Mouse (Mus musculus): ENCODE results near the gene Fam229a.

Fam229a gene

GRCm38 (mm10) chr4:129495672-129496562 is 4.9 kb downstream of the Fam229a start:
- DNase-seq (ENCODE audit: low spot score): peak; percentile 68

DNA sequence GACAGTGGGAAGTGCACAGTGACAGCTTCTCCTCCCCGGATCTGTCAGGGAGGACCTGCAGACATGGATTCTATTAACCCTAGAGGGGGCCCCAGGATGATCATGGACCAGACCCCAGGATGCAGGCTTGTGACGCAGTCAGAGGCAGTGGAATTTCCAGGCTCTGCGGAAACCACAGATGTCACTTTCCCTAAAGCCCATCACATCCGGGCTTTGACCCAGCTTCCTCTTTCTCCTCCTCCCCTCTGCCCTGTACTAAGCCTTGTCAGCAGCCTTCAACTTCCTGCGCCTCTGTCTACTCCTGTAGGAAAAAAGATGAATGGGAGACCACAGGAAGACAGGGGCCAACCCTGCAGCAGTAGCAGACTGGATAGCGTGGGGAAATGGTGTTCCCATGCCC is 5.6 kb downstream of the Fam229a start:
- peak; percentile 25 for DNase-seq (ENCODE audit: low spot score)

- no peak for DNase-seq (ENCODE audit: low spot score)
Measured at GRCm38 (mm10) chr4:129498941-129499340, 8.0 kb downstream of the Fam229a start.

DNA sequence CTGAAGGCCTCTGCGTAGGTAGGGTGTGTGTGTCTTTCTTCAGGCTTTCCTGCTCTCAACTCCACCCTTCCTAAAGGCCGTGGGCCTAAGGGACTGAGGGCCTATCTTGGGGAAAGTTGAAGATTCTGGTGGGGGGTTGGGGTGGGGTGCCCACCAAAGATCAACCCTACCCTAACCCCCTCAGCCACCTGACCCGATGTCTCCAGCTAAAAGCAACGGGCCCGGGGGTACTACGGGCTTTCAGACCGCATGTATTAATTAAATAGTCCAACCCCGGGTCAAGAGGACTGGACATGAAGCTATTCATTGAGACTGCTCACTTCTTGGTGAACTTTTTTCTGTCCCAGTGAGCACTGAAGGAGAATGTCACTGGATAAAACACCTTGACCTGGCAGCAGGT is 9.0 kb downstream of the Fam229a start:
- no peak for DNase-seq (ENCODE audit: low spot score)

DNA sequence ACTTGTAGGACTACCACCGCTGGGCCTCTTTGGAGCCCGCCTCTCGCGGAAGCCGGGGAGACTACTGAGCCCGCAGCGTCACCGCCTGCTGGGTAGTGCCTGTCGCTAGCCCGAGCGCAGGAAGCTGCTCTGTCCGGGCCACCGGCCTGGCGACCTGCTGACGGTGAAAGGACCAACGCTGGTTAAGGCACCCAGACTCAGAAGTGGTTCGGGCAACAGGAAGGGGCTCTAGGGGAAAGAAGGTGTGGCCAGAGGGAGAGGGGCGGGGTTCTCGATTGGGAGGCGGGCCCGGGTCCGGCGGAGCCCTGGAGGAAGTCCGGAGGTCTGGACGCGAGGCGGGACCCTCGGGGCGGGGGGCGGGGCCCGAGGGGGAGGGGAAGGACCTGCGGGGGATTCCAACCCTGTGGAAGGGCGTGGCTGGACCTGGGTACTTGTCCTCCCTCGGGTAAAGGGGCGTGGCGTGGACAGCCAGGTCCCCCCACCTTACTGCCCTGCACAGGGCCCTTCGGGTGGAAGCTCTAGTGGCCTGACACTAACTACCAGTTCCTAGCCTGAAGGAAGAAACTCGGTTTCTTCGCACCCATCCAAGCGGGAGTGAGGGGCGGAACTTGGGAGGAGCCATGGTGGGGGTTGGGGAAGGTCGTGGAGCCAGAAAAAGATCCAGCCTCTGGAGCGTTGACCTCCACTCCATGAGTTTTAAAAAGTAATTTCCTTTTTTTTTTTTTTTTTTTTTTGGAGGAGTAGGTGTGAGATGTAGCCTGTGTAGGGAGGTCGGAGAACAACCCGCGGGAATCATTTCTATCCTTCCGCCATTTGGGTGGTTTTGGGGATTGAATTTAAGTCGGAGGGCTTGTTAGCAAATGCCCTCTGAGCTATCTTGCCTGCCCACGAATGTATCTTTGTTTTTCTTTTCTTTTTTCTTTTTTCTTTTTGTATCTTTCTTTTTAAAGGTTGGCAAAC is 9.9 kb downstream of the Fam229a start:
- DNase-seq (ENCODE audit: low spot score): peak; percentile 89

DNA sequence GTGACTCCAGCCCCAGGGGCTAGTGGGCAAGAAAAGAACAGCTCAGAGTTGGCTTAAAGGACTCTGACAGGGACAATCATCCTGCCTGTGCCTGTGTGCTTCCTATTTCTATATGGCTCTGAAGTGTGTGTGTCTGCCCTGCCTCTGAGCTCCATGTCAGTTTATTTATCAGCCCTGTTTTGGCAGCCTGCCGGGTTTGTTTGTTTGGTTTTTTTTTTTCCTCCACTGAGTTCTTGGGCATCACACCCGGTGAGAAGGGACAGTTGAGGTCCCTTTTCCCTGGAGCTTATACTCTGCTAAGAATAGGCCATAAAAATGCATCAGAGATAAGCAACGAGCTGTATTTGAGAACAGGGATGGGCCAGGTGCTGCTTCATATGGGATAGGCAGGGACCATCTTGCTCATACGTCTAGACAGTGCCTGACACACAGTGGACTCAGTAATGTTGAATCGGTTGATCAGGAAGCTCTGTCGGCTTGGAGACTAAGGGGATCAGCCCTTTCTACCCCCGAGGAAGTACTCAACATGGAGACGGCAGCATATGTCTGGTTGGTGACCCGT is 11.4 kb downstream of the Fam229a start:
- DNase-seq (ENCODE audit: low spot score): no peak

GRCm38 (mm10) chr4:129502901-129503444 is 12.0 kb downstream of the Fam229a start:
- DNase-seq (ENCODE audit: low spot score): no peak

GRCm38 (mm10) chr4:129505511-129505910 is 14.5 kb downstream of the Fam229a start:
- DNase-seq (ENCODE audit: low spot score): no peak

DNA sequence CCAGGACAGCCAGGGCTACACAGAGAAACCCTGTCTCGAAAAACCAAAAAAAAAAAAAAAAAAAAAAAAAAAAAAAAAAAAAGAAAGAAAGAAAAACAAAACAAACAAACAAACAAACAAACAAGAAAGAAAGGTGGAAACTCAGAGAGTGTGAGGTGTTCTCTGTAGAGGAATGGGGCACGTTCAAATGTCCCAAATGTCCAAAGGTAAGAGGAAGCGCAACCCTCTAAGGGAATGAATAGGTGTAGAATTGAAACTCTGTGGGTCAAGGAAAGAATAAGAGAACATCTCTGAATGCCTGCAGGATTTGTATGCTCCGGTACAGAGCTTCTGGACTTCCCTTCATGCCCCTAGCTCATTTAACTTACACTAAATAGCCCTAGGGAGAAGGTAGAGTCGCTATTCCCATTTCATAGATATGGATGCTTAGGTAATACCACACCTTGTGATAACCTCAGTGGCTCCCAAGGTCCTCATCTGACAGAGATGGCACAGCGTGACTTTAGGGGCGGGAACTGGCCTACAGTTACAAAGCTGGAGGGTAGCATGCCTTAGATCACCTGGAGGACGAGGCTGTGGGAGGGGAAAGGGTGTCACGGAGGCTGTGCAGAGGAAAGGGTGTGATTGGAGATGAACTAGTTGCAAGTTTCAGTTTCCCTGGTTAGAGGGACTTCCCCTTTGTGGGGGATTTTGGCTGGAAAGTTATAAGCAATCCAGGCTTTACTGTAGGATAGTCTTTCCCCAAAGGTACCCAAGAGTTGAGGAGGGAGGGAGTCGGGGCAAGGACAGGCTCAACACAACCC is 16.6 kb downstream of the Fam229a start:
- no peak for DNase-seq (ENCODE audit: low spot score)

DNA sequence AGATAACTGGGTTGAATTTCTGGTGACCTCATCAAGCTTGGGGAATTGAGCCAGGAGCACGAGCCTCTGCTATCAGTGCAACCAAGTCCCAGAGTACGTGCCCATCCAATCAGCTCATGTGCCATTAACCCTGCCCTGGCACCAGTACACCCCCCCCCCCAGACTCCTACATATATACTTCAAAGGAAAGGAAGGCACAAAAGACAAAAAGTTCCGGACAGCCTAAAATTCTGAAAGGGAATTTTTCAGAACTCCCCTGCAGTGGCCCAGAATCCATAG is 17.2 kb downstream of the Fam229a start:
- no peak for DNase-seq (ENCODE audit: low spot score)

DNA sequence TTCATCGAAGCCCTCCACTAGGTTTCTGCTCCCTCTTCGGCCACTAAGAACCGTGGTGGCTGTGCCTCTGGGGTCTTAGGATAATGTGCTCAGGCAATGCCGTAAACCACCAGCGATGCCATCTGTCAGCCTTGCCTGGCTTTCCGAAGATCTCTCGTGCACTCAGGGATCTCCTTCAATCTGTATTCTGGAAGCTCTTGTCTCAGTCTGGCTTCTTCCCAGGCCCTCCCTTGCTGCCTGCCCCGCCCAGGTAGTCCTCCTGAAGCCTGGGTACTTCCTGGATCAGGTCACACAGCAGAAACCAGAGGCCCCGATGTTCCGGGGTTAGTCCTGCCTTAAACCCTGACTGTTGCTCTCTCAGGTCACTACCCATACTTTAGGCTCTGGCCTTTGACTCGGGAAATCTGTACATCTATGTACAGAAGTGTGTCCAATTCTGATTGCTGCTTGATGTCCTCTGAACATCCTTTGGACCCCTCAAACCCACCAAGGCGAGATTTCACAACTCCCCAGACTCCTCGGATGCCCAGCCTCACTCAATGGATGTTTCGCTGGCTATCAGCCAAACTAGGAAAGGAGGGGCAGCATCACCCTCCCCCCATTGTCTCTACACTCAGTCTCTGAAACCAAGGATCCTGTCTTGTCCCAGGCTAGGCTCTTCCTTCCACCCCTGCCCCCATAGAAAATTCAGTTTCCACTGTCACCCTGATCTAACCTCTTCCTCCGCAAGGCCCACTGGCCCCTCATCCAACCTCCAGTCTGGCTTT is 18.0 kb downstream of the Fam229a start:
- no peak for DNase-seq (ENCODE audit: low spot score)

DNA sequence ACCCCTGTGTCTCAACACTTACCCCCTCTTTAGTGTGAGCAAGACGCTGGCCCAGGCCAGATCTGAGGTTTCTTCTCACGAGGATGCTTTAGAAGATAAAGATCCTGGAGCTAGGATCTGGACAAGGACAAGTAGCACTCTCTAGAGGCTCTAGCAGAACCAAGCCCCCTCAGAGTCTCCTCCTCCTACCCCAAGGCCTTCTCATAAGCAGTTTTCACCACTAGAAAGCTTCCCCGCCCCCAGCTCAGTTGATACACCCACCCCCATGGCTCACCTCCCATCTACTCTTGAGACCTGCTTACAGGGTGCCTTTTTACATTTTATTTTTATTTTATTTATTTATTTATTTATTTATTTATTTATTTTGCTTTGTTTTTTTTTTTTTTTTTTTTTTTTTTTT is 18.7 kb downstream of the Fam229a start:
- no peak for DNase-seq (ENCODE audit: low spot score)

- DNase-seq (ENCODE audit: low spot score): peak; percentile 57
Measured at GRCm38 (mm10) chr4:129510723-129511412, 19.9 kb downstream of the Fam229a start.

DNA sequence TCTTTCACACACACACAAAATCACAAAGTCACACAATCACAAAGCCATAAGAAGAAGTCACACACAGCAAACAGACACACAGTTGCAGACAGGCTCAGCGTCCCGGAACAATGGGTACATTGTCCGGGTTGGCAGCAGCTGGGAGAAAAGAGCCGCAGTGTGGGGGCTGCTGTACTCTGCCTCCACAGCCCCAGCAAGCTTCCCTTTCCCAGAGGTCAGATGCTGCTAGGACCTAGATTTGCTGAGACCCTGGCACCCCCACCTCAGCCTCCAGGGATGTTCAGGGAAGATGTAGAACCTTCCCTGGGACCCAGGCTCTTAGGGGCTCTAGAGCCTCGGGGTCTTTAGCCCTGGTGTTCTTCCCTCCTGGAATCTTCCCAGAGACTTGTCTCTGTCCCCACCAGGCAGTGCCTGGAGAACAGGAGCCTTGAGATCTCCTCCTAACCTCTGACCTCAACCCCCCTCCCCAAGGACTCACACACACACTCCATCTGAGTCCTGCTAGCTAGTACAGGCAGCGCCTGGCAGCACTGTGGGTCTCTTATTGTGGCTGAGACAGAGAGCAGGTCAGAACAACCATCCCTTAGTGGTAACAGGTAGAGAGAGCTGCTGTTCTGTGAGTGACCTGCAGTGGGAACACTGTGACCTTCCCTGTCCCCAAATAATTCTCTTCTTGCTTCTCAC is 20.6 kb downstream of the Fam229a start:
- DNase-seq (ENCODE audit: low spot score): no peak

DNA sequence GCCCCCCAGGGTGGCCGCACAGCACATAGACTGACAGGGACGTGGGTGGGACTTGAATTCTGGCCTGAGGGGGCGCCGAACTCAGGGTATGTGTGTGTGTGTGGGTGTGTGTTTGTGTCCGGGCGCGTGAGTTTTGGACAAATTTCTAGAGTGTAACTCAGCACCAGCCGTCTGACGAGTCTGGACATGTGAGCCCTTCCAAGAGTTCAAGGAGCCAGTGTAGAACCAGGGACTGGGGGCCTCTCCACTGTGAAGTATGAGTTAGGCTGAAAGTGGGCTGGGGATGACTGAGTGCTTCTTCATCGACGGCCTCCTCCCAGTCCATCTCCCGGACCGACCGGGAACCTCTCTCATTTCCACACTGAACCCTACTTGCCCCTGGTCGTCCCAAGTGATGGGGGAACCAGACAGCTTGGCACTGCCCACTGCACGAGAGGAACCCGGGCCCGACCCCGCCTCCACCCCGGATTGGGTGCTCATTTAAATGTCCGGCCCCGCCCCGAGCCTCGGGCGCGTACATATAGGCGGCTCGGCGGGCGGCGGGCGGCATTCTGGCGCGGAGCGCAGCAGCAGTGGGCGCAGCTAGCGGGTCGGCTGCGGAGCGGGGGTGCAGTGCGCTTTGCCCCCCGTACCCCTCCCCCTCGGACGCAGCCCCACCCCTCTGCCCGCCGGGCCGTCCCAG is 22.2 kb downstream of the Fam229a start, which contains the start of gene Marcksl1:
TSS of gene Marcksl1 (plus strand) at position 496 of the 682 bp plus-strand sequence.
- peak; percentile 87 for DNase-seq (ENCODE audit: low spot score)

DNA sequence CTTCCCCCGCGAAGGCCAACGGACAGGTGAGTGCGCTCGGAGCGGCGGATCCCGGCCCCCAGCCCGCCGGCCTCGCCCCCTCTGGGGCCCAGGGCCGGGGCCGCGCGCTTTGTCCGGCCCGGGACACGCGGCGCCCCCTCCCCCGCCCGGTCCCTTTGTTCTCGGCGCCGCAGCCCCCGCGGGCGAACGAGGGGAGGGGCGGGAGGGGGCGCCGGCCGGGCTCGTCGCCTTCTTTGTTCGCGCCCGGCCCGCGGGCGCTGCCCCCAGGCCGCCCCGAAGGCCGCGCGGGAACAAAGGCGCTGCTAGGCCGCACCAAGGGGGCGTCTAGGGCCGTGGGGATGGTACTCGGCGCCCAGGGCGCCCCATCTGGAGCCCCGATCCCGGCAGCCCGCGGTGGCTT is 22.9 kb downstream of the Fam229a start:
- no peak for DNase-seq (ENCODE audit: low spot score)

GRCm38 (mm10) chr4:129514300-129514898 is 23.4 kb downstream of the Fam229a start:
- DNase-seq (ENCODE audit: low spot score): peak; percentile 65

GRCm38 (mm10) chr4:129516925-129517324 is 25.9 kb downstream of the Fam229a start:
- DNase-seq (ENCODE audit: low spot score): peak; percentile 54

Data from embryo, embryonic 10 days (tissue).